Mouse (Mus musculus) 416B (cell line): ENCODE measurements at regions not wholly inside any gene's neighbourhood (a gene's known extent, or its start where the extent isn't known, plus 50 kb on each side); places are given as distances from the start of the nearest gene placed in this dataset.

Source experiments
- DNase-seq: peaks from one replicate; pipeline ENCODE4 v3.0.0; 2011; ENCODE audit warnings: low read depth

GRCm38 (mm10) chr10:97778531-97778930, 52.0 kb upstream of the C030005K15Rik start:
- no peak for DNase-seq

GRCm38 (mm10) chr10:97779335-97779734, 52.8 kb upstream of the C030005K15Rik start:
- no peak for DNase-seq

DNA sequence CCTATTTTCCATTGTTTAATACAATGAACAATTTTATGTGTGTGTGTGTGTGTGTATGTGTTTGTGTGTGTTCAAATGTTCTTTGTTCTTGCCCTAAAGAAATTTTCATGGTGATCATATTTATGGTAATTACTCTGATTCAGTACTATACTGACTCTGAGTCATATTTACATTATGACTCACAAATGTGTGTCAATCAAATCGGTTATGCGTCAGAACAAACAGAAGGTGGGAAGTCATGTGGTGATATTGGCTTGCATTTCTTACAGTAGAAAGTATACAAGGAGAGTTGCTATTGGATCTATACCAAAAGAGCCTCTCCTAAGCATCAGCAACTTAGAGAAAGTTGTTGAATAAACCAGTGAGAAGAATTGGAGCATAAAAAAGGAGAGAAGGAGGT, 67.2 kb upstream of the C030005K15Rik start:
- peak; percentile 7 for DNase-seq

DNA sequence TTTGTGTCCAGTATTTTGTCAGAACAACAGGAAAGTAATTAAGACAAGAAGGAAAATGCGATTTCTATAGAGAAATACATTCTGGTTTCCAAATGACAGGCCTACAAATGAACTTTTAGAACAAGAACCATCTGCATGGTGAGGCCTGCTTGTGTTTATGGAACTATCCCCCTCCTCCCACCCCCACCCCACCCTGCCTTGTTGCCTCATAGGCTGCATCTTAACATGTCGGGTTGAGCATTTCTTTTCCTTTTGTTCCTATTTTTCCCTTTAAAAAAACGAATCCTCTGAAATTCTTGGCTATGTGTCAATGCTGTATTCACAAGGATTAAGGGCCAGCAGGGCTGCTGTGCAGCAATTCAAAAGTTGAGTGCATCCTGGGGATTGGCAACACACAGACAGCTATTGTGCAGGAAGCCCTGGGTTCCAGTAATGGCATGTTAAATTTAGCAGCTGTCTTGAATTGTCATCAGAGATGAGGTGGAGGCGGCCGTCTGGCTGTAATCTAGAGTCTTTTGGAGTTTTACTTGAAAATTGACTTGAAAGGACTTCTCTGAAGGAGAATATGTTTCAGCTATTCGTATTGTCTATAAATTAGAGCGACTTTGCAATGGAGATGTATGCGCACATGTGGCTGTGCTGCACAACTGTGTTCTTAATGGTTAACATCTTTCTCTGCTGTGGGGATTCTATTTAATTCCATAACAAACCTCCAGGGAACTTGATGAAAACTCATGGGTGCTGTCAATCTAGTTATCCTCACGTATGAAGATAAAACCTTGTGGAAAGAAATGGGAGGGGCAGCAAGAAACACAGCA, 75.1 kb upstream of the C030005K15Rik start:
- DNase-seq, result no peak

- no peak for DNase-seq
Measured at GRCm38 (mm10) chr10:97807947-97808346, 81.4 kb upstream of the C030005K15Rik start.

DNA sequence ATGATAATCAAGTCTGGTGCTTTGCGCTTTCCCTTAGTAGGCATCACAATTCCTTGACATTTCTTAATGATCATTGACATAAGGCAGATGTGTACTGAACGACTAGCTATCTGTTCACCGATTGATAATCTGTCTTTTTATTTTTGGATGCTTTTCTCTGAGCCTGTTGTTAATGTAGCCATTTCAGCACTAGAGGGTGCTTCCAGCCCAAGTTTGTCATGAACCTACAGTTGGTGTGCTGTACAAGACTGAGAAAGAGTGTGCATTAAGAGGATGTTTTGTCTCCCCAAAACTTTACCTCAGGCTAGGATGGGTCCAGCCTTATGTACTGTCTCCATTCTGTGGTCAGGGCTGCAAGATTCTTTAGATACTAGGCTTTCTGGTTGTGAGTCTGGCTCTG, 116.0 kb upstream of the C030005K15Rik start:
- no peak for DNase-seq

DNA sequence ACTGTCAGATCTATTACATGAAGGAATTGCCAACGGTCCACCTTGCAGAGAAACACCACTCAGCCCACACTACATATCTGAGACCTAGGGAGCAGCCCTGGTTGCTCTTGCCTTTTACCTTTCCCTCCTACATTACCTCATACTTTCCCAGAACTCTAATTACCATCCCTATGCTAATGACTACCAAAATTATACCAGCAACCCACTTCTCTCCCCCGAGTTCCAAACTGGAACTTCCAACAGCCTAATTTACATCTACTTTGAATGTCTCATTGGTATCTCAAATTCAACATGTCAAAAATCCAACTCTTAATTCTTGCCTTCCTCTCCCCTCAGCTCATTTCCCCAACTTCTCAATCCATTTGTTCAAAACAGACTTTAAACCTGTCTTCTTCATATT, 124.9 kb upstream of the C030005K15Rik start:
- no peak for DNase-seq

- no peak for DNase-seq
Measured at GRCm38 (mm10) chr10:97877088-97877487, 150.5 kb upstream of the C030005K15Rik start.

DNA sequence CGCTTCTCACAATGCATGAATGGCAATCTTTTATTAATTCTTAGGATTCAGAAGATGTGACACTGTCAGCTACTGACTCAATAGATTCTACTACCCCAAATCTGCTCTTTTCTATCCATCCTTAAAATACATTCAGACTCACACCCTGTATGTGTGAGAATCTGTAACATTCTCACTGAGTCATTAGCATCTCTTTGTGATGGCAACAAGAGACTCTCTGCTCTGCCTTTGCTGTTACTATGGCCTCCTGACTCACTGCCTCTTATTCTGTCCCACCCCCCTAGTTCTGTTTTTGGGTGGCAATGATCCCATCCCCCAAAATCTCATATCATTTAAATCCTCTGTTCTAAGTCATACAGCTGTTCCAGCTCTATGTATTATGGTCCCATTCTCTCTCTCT, 159.5 kb upstream of the C030005K15Rik start:
- DNase-seq, result no peak

- DNase-seq, result no peak
Measured at GRCm38 (mm10) chr10:97905793-97906192, 179.2 kb upstream of the C030005K15Rik start.

GRCm38 (mm10) chr10:97925568-97925967, 199.0 kb upstream of the C030005K15Rik start:
- DNase-seq, result no peak

DNA sequence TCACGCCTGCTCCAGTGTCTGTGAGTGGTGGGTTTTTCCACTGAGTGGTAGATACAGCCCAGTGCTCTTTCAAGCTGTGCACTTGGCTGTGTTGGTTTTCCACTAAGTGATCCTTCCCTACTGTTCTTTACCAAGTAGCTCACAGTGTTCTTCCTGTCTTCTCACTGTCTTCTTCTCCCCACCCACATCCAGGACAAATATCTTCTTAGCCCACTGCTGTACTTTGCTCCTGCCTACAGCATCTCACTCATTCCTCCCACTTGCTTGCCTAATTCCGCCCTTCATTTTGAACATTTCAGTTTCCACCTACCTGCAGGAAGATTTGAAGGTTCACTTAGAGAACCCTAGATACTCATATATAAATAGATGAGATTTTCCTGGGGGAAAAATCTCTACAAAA, 213.8 kb upstream of the C030005K15Rik start:
- DNase-seq, result no peak

- DNase-seq, result no peak
Measured at GRCm38 (mm10) chr10:97965881-97966280, 239.3 kb upstream of the C030005K15Rik start.

- no peak for DNase-seq
Measured at GRCm38 (mm10) chr10:97966931-97967330, 240.4 kb upstream of the C030005K15Rik start.

DNA sequence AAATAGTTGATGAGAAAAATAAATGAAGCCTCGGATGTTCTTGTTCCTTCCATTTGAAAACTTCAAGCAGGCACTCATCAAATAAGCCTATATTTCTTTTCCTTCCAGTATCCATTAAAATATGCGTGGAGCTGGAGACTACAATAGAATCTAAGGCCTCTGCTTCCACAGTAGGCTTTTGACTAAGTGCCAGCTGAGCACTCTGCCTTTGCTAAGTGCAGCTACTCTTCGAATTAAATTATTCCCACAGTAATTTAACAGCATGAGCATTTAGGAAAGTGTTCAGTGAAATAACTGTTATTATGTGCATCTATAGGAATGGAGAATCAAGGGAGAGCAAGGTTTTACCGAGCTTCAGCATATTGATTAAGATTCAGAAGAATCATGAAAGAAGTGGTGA, 280.5 kb upstream of the C030005K15Rik start:
- DNase-seq, result no peak

DNA sequence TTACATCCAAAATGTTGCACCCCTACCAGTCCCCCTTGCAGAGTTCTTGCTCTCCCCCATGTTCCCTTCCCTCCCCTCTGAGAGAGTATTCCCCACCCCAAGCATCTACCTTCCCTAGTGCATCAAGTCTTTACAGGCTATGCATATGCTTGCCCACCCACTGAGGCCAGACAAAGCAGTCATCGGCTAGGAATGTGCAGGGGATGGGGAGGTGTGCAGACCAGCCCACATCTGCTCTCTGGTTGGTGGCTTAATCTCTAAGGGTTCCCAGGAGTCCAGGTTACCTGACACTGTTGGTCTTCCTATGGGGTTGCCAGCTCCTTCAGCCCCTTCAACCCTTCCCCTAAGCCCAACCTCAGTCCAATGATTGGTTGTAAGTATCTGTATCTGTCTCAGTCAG, 281.8 kb upstream of the C030005K15Rik start:
- no peak for DNase-seq

DNA sequence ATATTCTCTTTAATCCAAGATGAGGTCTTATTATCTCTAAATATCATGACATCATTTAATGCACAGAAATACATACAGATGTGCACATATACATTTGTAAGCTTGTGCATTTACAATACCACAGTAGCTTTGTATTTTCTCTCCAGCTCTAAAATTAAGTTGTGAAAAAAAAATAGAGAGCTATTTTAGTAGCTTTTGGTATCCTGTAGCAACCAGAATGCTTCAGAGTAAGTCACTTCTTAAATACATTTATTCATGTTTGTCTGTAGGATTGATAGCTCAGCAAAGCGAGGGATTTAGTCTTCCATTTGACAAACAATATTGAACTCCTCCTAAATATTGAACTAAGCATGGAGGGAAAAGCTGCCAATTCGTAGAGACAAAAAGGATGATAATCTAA, 286.4 kb upstream of the C030005K15Rik start:
- DNase-seq, result no peak

GRCm38 (mm10) chr10:98014985-98015902, 288.7 kb upstream of the C030005K15Rik start:
- DNase-seq, result no peak

GRCm38 (mm10) chr10:98016596-98017304, 290.2 kb upstream of the C030005K15Rik start:
- DNase-seq, result no peak

DNA sequence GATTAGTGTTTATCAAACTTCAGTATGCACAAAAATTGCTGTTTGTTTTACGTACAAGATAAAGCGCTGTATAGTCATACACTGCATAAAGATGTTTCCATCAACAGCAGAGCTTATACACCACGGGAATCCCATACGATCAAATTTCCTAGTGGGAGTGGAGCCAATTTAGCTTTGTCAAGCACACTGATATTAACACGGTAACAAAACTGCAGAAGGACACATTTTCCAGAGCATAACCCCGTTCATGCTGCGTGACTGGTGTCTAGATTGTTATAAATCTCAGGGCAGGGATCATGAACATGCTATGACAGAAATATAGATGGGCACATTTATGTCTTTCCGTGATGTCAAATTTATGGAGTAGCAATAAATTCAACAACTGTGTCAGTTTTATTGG, 302.6 kb upstream of the C030005K15Rik start:
- no peak for DNase-seq

DNA sequence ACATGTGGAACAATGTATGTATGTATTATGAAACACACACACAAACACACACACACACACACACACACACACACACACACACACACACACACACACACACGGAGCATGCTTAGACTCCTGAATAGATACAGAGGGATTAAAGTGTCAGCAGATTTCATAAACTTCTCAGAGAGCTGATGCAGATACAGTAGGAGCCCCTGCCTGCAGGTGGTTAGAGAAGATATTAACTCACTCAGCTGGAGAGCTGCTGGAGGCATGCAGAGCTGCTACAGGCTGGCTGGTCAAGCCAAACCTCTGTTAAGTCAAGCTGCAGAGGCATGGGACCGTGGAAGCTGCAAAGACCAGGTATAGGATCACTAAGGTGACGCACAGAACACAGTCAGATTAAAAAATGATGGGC, 303.1 kb upstream of the C030005K15Rik start:
- DNase-seq, result no peak

GRCm38 (mm10) chr10:98032661-98033060, 306.1 kb upstream of the C030005K15Rik start:
- DNase-seq, result no peak
